ENCODE assay signal across 8 mouse cellular contexts in the genomic region with DNA sequence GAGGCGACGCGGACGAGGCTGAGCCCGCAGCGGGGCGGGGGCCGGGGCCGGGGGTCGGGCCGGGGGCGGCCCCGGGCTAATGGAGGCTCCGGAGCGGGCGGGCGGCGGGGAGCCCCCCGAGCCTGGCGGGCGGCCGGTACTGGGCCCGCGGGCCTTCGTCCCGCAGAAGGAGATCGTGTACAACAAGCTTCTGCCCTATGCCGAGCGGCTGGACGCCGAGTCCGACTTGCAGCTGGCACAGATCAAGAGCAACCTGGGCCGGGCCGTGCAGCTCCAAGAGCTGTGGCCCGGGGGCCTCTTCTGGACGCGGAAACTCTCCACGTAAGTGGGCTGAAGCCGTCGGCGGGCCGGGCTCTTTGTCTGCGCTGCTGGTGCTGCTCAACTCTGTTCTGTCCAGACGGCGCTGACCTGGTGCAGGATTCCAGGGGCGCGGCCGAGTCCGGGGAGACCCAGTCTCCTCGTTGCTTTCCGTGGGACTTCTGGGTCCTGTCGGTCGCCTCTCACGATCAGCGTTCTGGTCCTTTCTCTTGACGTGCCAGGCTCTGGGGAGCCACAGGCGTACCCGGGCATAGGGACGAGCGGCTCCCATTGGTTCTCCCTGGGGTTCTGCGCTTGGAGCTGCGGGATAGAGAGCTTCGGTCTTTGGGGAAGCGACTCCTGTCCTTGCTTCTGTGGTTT. TPM values are rescaled to one million over a fixed set of nuclear protein-coding genes. Genes with fewer than 3 reads are reported as not detected.
DNase-seq lines count a peak whose midpoint lies in the region; ATAC-seq and TF ChIP-seq lines count a peak whose summit lies in the region.

No protein-coding gene starts in this region.

- TF ChIP-seq CTCF in G1E (IDR thresholded peaks at IDR 0.05; ENCODE audit: low read depth, low read length): no peak

- H3K27me3 ChIP-seq in G1E (ENCODE audit: insufficient read depth, low read length): no peaks in the 10 kb centered on the region
- no peaks in the 10 kb centered on the region for H3K27me3 ChIP-seq in forebrain, embryonic 13.5 days

- intact Hi-C loops in heart, postnatal 36 days (cut with DNase I): loop anchor here (2.0 to 10.0 kb wide), 3 partner anchors 27 to 745 kb away; partner anchors contain the start of gene Eml6

- peak overlapping the region; percentile 95 for H3K9ac ChIP-seq in forebrain, embryonic 13.5 days

- H3K9me3 ChIP-seq in G1E (replicated peaks): no peaks in the 10 kb centered on the region
- H3K9me3 ChIP-seq in forebrain, embryonic 13.5 days (replicated peaks): no peaks in the 10 kb centered on the region

- ATAC-seq in G1E (ENCODE audit: extremely low read depth, insufficient number of reproducible peaks, low FRiP score, poor library complexity, severe bottlenecking): peak; percentile 29; the same call in 1 of the 2 replicates
- peak; percentile 60 for ATAC-seq in cerebellum, adult (ENCODE audit: insufficient number of reproducible peaks, low FRiP score, low TSS enrichment)
- peak; percentile 83 for ATAC-seq in forebrain, embryonic 13.5 days

- H3K4me1 ChIP-seq in G1E (ENCODE audit: insufficient read depth, low read depth, low read length): peaks cover 24% of the 10 kb centered on the region
- H3K4me1 ChIP-seq in forebrain, embryonic 13.5 days: peaks cover 32% of the 10 kb centered on the region

- peak overlapping the region; percentile 91 for H3K27ac ChIP-seq in forebrain, embryonic 13.5 days

- no peaks in the 10 kb centered on the region for H3K36me3 ChIP-seq in G1E (replicated peaks)
- no peaks in the 10 kb centered on the region for H3K36me3 ChIP-seq in forebrain, embryonic 13.5 days (ENCODE audit: poor library complexity, severe bottlenecking)

- H3K4me3 ChIP-seq in G1E (ENCODE audit: low read depth, low read length): peak overlapping the region; percentile 85
- peak overlapping the region; percentile 94 for H3K4me3 ChIP-seq in forebrain, embryonic 13.5 days

- WGBS in forebrain, embryonic 13.5 days: under 1% methylated on average over 44 of the region's 64 CpGs

- peak; percentile 40 for DNase-seq in G1E (ENCODE audit: low spot score)
- DNase-seq in heart, postnatal 36 days: peak; percentile 46 to 68
- peak; percentile 61 for DNase-seq in layer of hippocampus, postnatal 10 days (ENCODE audit: low spot score in 2 of 2)
- DNase-seq in lung, postnatal 10 days: peak; percentile 66
- DNase-seq in ovary, postnatal 14 days (ENCODE audit: low spot score): peak; percentile 29
- DNase-seq in thymus, postnatal 25 days: peak; percentile 44

- H3K4me2 ChIP-seq in forebrain, embryonic 13.5 days: peak overlapping the region; percentile 84

RNA-seq across cellular contexts. Expression of gene Psme4, which starts 0.5 kb away (rescaled TPM):
- total RNA-seq in G1E (2014; fragmentation: Nextera tagmentation) (131 and 156 TPM in 2 replicates), G1E (2017) (82.9 and 94.5 TPM in 2 replicates)
- polyA plus RNA-seq in G1E (2012): 7.0 and 7.5 TPM in 2 replicates
- 23.7 and 27.2 TPM in 2 replicates for polyA plus RNA-seq in forebrain, embryonic 13.5 days (2015; fragmentation: Nextera tagmentation; extraction: Ambion mirVana)
- total RNA-seq in heart, postnatal 36 days (2021): 100 to 1,000 TPM; 215 to 267 TPM
- total RNA-seq in layer of hippocampus, postnatal 10 days (2021): 10 to 100 TPM; 51.2 to 60.7 TPM

Comparison
In these comparisons a context has a peak if more than half of its experiments do, and no peak if none do; other contexts are left out.
1. Peak in every context shown above with its lines: DNase-seq, ATAC-seq, H3K4me3 ChIP-seq and H3K27ac ChIP-seq.
2. ATAC-seq: peak in every context shown above with its lines; median percentile 83 in forebrain, embryonic 13.5 days; 60 in cerebellum, adult; 29 in G1E.